Mouse (Mus musculus) E14TG2a.4 (cell line): ENCODE data around the gene Plekhg1.

Source experiments
- CTCF ChIP-seq: conservative IDR thresholded peaks from 2 replicates; pipeline ENCODE4 v1.5.1; 2014; ENCODE audit warnings: low read length
- NANOG ChIP-seq: IDR thresholded peaks from 2 replicates; pipeline ENCODE4 v1.6.1; 2014; ENCODE audit warnings: borderline replicate concordance, low read length, mixed read lengths

DNA sequence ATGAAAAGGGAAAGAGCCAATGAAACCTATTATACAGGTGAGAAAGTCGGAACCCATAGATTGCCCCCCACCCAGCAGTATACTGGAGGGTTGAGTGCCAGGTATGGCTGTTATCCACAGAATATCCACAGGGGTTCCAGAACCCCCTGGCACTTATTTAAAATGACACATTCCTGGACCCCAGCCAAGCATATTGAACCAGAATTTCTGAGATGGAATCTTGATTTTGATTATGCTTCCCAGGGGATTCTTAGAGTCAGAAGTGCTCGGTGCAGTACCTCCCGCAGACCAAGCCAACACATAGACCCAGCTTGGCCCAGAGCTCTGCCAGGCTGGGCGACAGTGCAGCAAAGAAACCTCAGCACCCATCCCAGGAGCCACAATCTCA lies 236.5 kb downstream of the Plekhg1 start:
- TF ChIP-seq CTCF (no peak), NANOG (no peak)
